Mouse (Mus musculus) lung, embryonic 16.5 days (tissue): ENCODE measurements around the gene Lamtor2. TPM values are rescaled to one million over a fixed set of nuclear protein-coding genes. Genes with fewer than 3 reads are reported as not detected.

Experiments
- ATAC-seq: fragments of 200-750 bp; cut with Nextera tagmentation; 2 replicates; pipeline ENCODE4 v1.8.0; 2017; ENCODE audit warnings: low read depth, mild to moderate bottlenecking, moderate library complexity
- H3K27ac ChIP-seq: fragments of 300-500 bp; sonication (generic); 2 replicates; pipeline ENCODE4 v1.5.1; 2014; ENCODE audit warnings: mild to moderate bottlenecking, control low read depth, low read length
- H3K27me3 ChIP-seq: fragments of 300-500 bp; sonication (generic); 2 replicates; pipeline ENCODE4 v1.6.1; 2014; ENCODE audit warnings: low read depth, low read length, mixed read lengths; ENCODE audit not compliant: control insufficient read depth, insufficient read depth
- H3K36me3 ChIP-seq: fragments of 300-500 bp; sonication (generic); 2 replicates; pipeline ENCODE4 v1.6.1; 2014; ENCODE audit warnings: low read length; ENCODE audit not compliant: control insufficient read depth, insufficient read depth
- H3K4me1 ChIP-seq: fragments of 300-500 bp; sonication (generic); replicated peaks from 2 replicates; pipeline ENCODE4 v1.6.1; 2014; ENCODE audit warnings: low read length, mixed read lengths; ENCODE audit not compliant: control insufficient read depth, insufficient read depth
- H3K4me2 ChIP-seq: fragments of 300-500 bp; sonication (generic); 2 replicates; pipeline ENCODE4 v1.6.1; 2014; ENCODE audit warnings: low read depth, low read length, control low read depth
- H3K4me3 ChIP-seq: fragments of 300-500 bp; sonication (generic); 2 replicates; pipeline ENCODE4 v1.5.1; 2014; ENCODE audit warnings: mild to moderate bottlenecking, low read length, control low read depth
- H3K9ac ChIP-seq: fragments of 300-500 bp; sonication (generic); 2 replicates; pipeline ENCODE4 v1.6.1; 2014; ENCODE audit warnings: low read length, control low read depth
- H3K9me3 ChIP-seq: fragments of 300-500 bp; sonication (generic); 2 replicates; pipeline ENCODE4 v1.6.1; 2016; ENCODE audit warnings: low read length; ENCODE audit not compliant: control insufficient read depth
- WGBS: fragments of 180-500 bp; shearing (Covaris S2); extraction: QIAGEN DNeasy Blood & Tissue Kit; methylation state at CpG from one replicate; pipeline ENCODE4 v1.1.7; 2014; 5-methylcytosine and 5-hydroxymethylcytosine counted together
- polyA plus RNA-seq: library from polyadenylated mRNA; unstranded; fragments of >200 nt; fragmentation: Nextera tagmentation; extraction: Ambion mirVana; gene quantifications from 2 replicates; pipeline ENCODE4 v1.2.1, GENCODE M21; 2015

Lamtor2 gene
- polyA plus RNA-seq, 1 experiment from 2014 or later = 169 TPM

DNA sequence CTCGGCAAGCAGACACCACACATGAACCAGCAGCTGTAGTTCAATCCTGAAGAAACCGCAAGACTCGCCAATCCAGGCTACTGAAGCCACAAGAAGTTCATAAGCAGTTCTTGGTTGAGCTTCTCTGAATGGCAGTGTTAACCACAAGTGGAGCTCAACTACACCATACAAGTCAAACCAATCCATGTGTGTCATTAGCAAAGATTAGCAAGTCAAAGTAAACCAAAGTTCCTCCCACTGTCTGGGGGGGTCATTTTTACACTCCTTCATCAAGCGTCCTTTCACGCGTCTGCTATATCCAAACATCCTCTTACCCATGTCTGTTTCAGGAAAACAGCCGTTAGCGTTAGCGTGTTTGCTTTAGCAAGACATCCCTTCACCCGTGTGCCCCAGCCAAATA, 17.5 kb upstream of the Lamtor2 start:
- WGBS = 82% methylated on average over 10 of the region's 10 CpGs
- H3K36me3 ChIP-seq = peaks cover 38% of the 10 kb centered on the region
- ATAC-seq = no peak

DNA sequence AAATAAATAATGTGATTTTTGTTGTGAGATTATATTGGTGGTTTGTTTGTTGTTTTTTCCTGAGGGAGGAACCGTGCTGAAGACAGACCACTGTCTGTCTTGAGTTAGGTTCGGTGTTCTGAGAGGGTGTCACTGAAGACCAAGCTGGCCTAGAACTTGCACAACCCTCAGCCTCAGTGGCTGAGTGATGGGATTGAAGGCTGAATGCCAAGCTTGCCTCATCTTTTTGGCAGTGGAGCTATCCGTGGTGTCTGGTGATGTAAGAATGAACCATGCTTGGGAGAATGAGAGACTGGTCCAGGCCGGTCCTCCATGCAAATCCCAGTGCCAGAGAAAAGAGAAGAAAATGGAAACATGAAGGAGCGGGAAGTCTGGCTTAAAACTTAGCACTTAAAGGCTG, 16.8 kb upstream of the Lamtor2 start:
- Histone ChIP-seq H3K9me3 (no peaks in the 10 kb centered on the region), H3K4me1 (no peaks in the 10 kb centered on the region), H3K27me3 (no peaks in the 10 kb centered on the region), H3K27ac (no peak overlapping the region), H3K9ac (no peak overlapping the region), H3K36me3 (peaks cover 38% of the 10 kb centered on the region), H3K4me2 (no peak overlapping the region), H3K4me3 (no peak overlapping the region)
- ATAC-seq = no peak
- 73% methylated on average over 5 of the region's 5 CpGs for WGBS

More for the DNA sequence above, 17.5 kb upstream of the Lamtor2 start:
- H3K4me2 ChIP-seq = no peak overlapping the region
- no peaks in the 10 kb centered on the region for H3K9me3 ChIP-seq
- H3K4me3 ChIP-seq = no peak overlapping the region
- no peak overlapping the region for H3K9ac ChIP-seq
- no peaks in the 10 kb centered on the region for H3K27me3 ChIP-seq
- no peak overlapping the region for H3K27ac ChIP-seq
- no peaks in the 10 kb centered on the region for H3K4me1 ChIP-seq

DNA sequence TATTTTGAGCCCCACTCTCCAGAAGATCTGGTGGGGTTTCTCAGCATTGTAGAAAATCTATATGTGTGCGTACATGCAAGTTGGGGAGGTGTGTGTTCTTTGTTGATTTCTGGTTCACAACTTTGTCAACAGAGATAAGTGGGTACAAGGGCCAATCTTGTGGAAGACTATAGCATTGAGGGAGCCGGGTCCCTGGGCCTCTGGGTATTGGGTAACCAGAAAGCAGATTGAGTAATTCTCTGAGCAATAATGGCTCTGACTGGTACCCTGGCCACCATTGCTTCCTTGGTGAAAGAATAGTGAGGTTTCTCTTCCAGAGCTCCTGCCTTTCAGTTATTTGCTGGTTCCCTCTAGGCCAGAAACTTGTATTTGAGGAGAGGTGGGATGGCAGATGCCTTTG, 16.2 kb upstream of the Lamtor2 start:
- Histone ChIP-seq H3K27me3 (no peaks in the 10 kb centered on the region), H3K4me3 (no peak overlapping the region), H3K36me3 (peaks cover 40% of the 10 kb centered on the region), H3K9me3 (no peaks in the 10 kb centered on the region), H3K4me1 (no peaks in the 10 kb centered on the region), H3K4me2 (no peak overlapping the region), H3K9ac (no peak overlapping the region), H3K27ac (no peak overlapping the region)
- 90% methylated on average over 2 of the region's 2 CpGs for WGBS
- ATAC-seq = no peak

DNA sequence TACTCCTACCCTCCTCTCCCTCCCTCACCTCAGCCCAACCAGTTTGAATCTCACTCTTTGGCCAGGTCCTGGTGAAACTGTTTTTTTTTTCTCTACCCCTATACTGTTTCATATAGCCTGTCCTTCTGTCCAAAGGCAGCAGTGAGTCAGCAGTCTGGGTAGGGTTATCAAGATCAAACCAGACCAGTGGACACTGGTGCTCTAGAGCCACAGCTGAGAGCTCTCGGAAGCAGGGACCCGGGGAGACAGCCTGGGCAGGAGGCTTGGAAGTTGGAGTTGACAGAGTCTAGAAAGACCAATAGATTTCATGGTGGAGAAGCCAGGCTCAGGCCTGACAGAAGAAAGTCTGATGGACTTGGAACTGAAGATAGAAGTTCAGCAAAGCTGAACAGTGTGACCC, 15.7 kb upstream of the Lamtor2 start:
- Histone ChIP-seq H3K9me3 (no peaks in the 10 kb centered on the region), H3K4me1 (no peaks in the 10 kb centered on the region), H3K27me3 (no peaks in the 10 kb centered on the region), H3K4me2 (no peak overlapping the region), H3K27ac (no peak overlapping the region), H3K36me3 (peaks cover 43% of the 10 kb centered on the region), H3K9ac (no peak overlapping the region), H3K4me3 (no peak overlapping the region)
- 95% methylated on average over 2 of the region's 2 CpGs for WGBS
- ATAC-seq = no peak

DNA sequence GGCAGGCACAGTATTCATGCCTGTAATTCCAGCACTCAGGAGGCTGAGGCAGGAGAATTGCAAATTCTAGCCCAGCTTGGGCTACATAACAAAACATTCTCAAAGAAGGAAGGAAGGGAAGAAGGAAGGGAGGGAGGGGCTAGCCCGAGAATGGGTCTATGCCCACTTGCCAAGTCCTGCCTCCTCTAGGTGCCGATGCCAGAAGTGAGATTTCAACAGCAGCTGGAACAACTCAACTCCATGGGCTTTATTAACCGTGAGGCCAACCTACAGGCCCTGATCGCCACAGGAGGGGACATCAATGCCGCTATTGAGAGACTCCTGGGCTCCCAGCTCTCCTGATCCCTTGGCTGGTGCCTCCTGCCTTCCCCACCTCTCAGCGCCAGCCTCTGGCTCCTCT, 15.0 kb upstream of the Lamtor2 start:
- H3K4me1 ChIP-seq = no peaks in the 10 kb centered on the region
- ATAC-seq = peak; percentile 50; the same call in 1 of the 2 replicates
- no peak overlapping the region for H3K9ac ChIP-seq
- no peak overlapping the region for H3K4me2 ChIP-seq
- H3K36me3 ChIP-seq = peaks cover 49% of the 10 kb centered on the region
- no peak overlapping the region for H3K27ac ChIP-seq
- WGBS = 77% methylated on average over 6 of the region's 6 CpGs
- H3K27me3 ChIP-seq = no peaks in the 10 kb centered on the region
- H3K4me3 ChIP-seq = no peak overlapping the region
- no peaks in the 10 kb centered on the region for H3K9me3 ChIP-seq

DNA sequence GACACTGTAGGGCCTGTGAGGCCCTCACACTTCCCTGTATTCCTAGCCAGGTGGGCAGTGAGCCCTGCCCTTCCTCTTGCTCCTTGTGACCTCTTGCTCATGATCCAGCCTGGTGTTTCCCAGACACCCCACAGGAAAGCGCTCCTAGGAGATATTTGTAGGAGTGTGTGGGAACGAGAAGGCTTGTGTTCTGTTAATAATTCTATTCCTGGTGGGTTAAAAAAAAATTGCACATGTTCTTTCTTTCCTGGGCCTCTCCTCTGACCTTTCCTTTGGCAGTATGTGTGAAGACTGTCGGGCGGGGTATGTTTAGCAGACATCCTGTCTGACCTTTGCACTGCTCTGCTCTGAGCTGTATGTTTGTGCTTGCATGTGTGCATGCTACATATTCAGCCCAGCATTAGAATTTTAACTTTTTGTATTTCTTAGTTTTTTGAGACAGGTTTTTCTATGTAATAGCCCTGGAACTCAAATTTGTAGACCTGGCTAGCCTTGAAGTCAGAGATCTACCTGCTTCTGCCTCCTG, 13.7 kb upstream of the Lamtor2 start:
- Histone ChIP-seq H3K9me3 (no peaks in the 10 kb centered on the region), H3K4me1 (no peaks in the 10 kb centered on the region), H3K36me3 (peaks cover 53% of the 10 kb centered on the region), H3K4me3 (no peak overlapping the region), H3K27me3 (no peaks in the 10 kb centered on the region), H3K4me2 (no peak overlapping the region), H3K27ac (no peak overlapping the region), H3K9ac (no peak overlapping the region)
- WGBS = 71% methylated on average over 4 of the region's 4 CpGs
- ATAC-seq = no peak

DNA sequence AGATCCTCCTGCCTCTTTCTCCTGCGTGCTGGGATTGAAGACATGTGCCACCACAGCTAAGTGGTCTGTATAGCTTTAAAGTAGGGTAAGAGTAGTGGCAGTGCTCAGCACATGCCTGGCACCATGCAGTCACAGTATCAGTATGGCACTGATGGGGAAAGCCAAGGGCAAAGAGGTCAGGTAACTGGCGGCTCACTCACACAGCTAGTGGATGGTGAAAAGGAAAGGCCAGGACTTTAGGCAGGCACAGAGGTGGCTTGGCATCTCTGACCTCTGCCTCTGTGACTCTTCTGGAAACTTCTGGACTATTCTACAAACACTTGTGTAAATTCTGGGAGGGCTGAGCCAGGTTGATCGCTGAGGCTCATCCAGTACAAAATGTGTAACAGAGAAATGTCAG, 13.2 kb upstream of the Lamtor2 start:
- H3K4me1 ChIP-seq = no peaks in the 10 kb centered on the region
- no peak overlapping the region for H3K27ac ChIP-seq
- no peak overlapping the region for H3K9ac ChIP-seq
- H3K4me2 ChIP-seq = no peak overlapping the region
- H3K4me3 ChIP-seq = no peak overlapping the region
- WGBS = 87% methylated on average over 3 of the region's 3 CpGs
- no peak for ATAC-seq
- no peaks in the 10 kb centered on the region for H3K9me3 ChIP-seq
- peaks cover 56% of the 10 kb centered on the region for H3K36me3 ChIP-seq
- no peaks in the 10 kb centered on the region for H3K27me3 ChIP-seq

DNA sequence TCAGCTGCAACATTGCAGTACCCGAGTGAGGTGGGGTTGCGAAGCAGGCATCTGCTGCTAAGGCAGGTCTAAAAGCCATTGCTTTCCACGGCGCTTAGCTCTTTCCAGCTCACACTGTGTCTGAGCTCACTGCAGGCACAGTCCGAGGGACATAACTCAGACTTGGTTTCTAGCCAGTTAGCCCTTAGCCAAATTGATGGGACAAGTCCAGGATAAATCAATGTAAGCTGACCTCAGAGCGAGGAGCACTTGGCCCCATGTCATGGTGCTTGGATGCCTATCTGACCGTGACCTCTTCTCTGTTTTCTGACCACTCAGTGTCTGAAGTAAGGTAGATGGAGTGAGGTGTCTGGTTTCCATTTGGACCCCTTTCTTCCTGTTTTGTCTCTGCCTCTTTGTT, 11.1 kb upstream of the Lamtor2 start:
- Histone ChIP-seq H3K36me3 (peaks cover 67% of the 10 kb centered on the region), H3K4me3 (no peak overlapping the region), H3K9ac (no peak overlapping the region), H3K4me1 (no peaks in the 10 kb centered on the region), H3K27ac (no peak overlapping the region), H3K9me3 (no peaks in the 10 kb centered on the region), H3K27me3 (no peaks in the 10 kb centered on the region), H3K4me2 (no peak overlapping the region)
- ATAC-seq = no peak
- 83% methylated on average over 7 of the region's 7 CpGs for WGBS

DNA sequence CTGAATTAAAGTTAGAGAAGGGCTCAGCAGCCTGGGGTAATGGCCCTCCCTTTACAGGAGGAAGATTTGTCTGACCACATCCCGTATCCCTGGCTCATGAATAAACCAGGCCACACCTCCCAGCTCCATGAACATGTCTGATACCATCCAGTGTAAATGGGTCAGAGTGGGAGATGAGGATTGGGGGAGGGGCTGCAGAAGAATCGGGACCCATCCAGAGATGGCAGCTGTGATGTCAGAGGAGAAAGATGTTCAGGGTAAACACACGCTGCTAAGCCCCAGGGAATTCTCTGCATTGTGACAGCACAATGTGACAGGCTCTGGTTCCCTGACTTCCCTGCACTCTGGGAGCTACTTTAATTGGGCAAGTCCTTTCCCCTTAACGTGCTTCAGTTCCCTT, 10.6 kb upstream of the Lamtor2 start:
- no peak overlapping the region for H3K9ac ChIP-seq
- 66% methylated on average over 4 of the region's 4 CpGs for WGBS
- peaks cover 67% of the 10 kb centered on the region for H3K36me3 ChIP-seq
- peak; percentile 26; the same call in 1 of the 2 replicates for ATAC-seq
- no peak overlapping the region for H3K4me3 ChIP-seq
- no peaks in the 10 kb centered on the region for H3K4me1 ChIP-seq
- no peaks in the 10 kb centered on the region for H3K9me3 ChIP-seq
- no peak overlapping the region for H3K4me2 ChIP-seq
- H3K27ac ChIP-seq = no peak overlapping the region
- no peaks in the 10 kb centered on the region for H3K27me3 ChIP-seq

DNA sequence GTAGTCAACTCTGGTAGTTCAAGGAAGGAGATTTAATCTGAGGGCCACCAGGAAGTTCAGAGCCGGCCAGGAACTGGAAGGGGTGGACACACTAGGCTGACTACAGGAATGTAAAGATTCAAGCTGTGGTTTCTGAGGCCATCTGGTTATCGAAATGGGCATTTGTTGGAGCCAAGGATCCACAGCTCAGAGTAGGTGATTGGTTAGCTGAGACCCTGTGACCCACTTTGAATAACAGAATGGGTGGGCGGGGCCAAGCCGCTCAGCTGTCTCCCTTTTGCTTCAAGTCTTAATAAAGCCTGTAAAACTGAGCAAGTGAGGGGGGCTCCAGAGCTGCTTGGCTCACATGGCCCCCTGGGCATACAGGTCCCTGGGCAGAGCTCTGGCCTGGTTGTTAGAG, 9.1 kb upstream of the Lamtor2 start:
- peaks cover 60% of the 10 kb centered on the region for H3K36me3 ChIP-seq
- H3K4me1 ChIP-seq = no peaks in the 10 kb centered on the region
- H3K4me2 ChIP-seq = no peak overlapping the region
- H3K27ac ChIP-seq = no peak overlapping the region
- no peak for ATAC-seq
- no peak overlapping the region for H3K9ac ChIP-seq
- WGBS = 72% methylated on average over 4 of the region's 4 CpGs
- H3K9me3 ChIP-seq = no peaks in the 10 kb centered on the region
- H3K4me3 ChIP-seq = no peak overlapping the region
- no peaks in the 10 kb centered on the region for H3K27me3 ChIP-seq
